Mouse (Mus musculus) heart, embryonic 13.5 days (tissue): ENCODE results near the gene Lce1e. TPM values are rescaled to one million over a fixed set of nuclear protein-coding genes. Genes with fewer than 3 reads are reported as not detected.
"Not testable (repeated sequence)": the region's sequence is repeated elsewhere in the genome, so short reads cannot be mapped to it uniquely, and the experiment has no call there.

Experiments
- ATAC-seq: fragments of 200-750 bp; cut with Nextera tagmentation; 2 replicates; pipeline ENCODE4 v1.8.0; 2017; ENCODE audit warnings: moderate TSS enrichment; ENCODE audit not compliant: insufficient number of reproducible peaks, low FRiP score, low TSS enrichment; ENCODE audit errors: extremely low read depth
- H3K27ac ChIP-seq: fragments of 300-500 bp; sonication (generic); replicated peaks from 2 replicates; pipeline ENCODE4 v1.5.1; 2015; ENCODE audit warnings: moderate library complexity, mild to moderate bottlenecking, inconsistent platforms
- H3K27me3 ChIP-seq: fragments of 300-500 bp; sonication (generic); replicated peaks from 2 replicates; pipeline ENCODE4 v1.6.1; 2015; ENCODE audit warnings: mild to moderate bottlenecking, inconsistent platforms
- H3K36me3 ChIP-seq: fragments of 300-500 bp; sonication (generic); 2 replicates; pipeline ENCODE4 v1.6.1; 2015; ENCODE audit warnings: mild to moderate bottlenecking, inconsistent platforms
- H3K4me1 ChIP-seq: fragments of 300-500 bp; sonication (generic); 2 replicates; pipeline ENCODE4 v1.6.1; 2015; ENCODE audit warnings: inconsistent platforms
- H3K4me2 ChIP-seq: fragments of 300-500 bp; sonication (generic); 2 replicates; pipeline ENCODE4 v1.6.1; 2015; ENCODE audit warnings: inconsistent platforms, mild to moderate bottlenecking, moderate library complexity
- H3K4me3 ChIP-seq: fragments of 300-500 bp; sonication (generic); 2 replicates; pipeline ENCODE4 v1.5.1; 2015; ENCODE audit warnings: moderate library complexity, mild to moderate bottlenecking, inconsistent platforms
- H3K9ac ChIP-seq: fragments of 300-500 bp; sonication (generic); 2 replicates; pipeline ENCODE4 v1.6.1; 2015; ENCODE audit warnings: inconsistent platforms, mild to moderate bottlenecking, moderate library complexity
- H3K9me3 ChIP-seq: fragments of 300-500 bp; sonication (generic); 2 replicates; pipeline ENCODE4 v1.6.1; 2016; ENCODE audit warnings: inconsistent platforms
- WGBS: fragments of 180-500 bp; shearing (Covaris S2); methylation state at CpG from one replicate; pipeline ENCODE4 v1.1.7; 2015; ENCODE audit warnings: mixed read lengths; 5-methylcytosine and 5-hydroxymethylcytosine counted together
- polyA plus RNA-seq: library from polyadenylated mRNA; unstranded; fragments of >200 nt; fragmentation: Nextera tagmentation; extraction: Ambion mirVana; gene quantifications from 2 replicates; pipeline ENCODE4 v1.2.1, GENCODE M21; 2015

The Lce1e gene
- not detected in 2 replicates for polyA plus RNA-seq

- no peak within 1 kb of the TSS for H3K27ac ChIP-seq
- H3K9me3 ChIP-seq, result no peaks in the 10 kb centered on the region
- H3K4me2 ChIP-seq, result no peak within 1 kb of the TSS
- no peak within 1 kb of the TSS for H3K4me3 ChIP-seq
- WGBS, result 76% methylated on average over 2 of the region's 2 CpGs
- H3K36me3 ChIP-seq, result no peaks in the 10 kb centered on the region
- no peaks in the 10 kb centered on the region for H3K27me3 ChIP-seq
- no peaks in the 10 kb centered on the region for H3K4me1 ChIP-seq
- H3K9ac ChIP-seq, result no peak within 1 kb of the TSS
- no peak for ATAC-seq
These were observed at the start of gene Lce1e for GRCm38 (mm10) chr3:92708974-92709373. Gene Lce1e, minus strand, starts transcription at chr3:92709074.

GRCm38 (mm10) chr3:92753197-92753596 is 44.3 kb upstream of the Lce1e start:
- Histone ChIP-seq H3K4me1 (no peaks in the 10 kb centered on the region), H3K27ac (no peak overlapping the region), H3K9me3 (no peaks in the 10 kb centered on the region), H3K9ac (no peak overlapping the region), H3K4me2 (no peak overlapping the region), H3K36me3 (no peaks in the 10 kb centered on the region), H3K4me3 (no peak overlapping the region), H3K27me3 (no peaks in the 10 kb centered on the region)
- no peak for ATAC-seq
- whole genome bisulfite sequencing, result 26% methylated on average over 3 of the region's 3 CpGs

GRCm38 (mm10) chr3:92752238-92752637 is 43.4 kb upstream of the Lce1e start, which contains the start of gene Lce1g:
Gene Lce1g, minus strand, starts transcription at chr3:92752338.
- no peak for ATAC-seq
- Histone ChIP-seq H3K27ac (no peak within 1 kb of the TSS), H3K4me1 (no peaks in the 10 kb centered on the region), H3K4me2 (no peak within 1 kb of the TSS), H3K4me3 (no peak within 1 kb of the TSS), H3K9ac (no peak within 1 kb of the TSS), H3K9me3 (no peaks in the 10 kb centered on the region), H3K36me3 (no peaks in the 10 kb centered on the region), H3K27me3 (no peaks in the 10 kb centered on the region)
- 78% methylated on average over 1 of the region's 1 CpGs for WGBS

DNA sequence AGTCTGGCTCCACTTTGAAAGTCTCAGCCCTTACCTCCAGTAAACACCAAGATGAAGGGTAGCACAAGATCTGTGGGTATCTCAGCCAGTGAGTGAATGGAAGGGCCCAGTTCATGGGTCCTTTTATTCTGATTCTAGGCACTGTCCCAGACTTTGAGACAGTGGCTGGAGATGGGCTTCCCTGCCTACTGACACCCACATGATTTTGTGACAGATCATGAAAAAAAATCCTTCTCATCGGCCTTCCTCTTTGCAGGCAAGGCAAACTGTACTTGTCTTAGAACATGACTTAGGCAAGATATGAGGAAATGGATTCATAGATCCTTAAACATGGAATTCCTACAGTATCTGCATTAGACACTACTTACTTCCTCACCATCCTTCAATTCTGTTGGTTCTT is 30.1 kb upstream of the Lce1e start, which contains the start of gene Gm38119:
Gm38119 (minus strand) TSS at position 101 of the 400 bp plus-strand sequence.
- Histone ChIP-seq H3K9me3 (no peaks in the 10 kb centered on the region), H3K4me3 (no peak within 1 kb of the TSS), H3K27me3 (no peaks in the 10 kb centered on the region), H3K36me3 (no peaks in the 10 kb centered on the region), H3K9ac (no peak within 1 kb of the TSS), H3K27ac (no peak within 1 kb of the TSS), H3K4me2 (no peak within 1 kb of the TSS), H3K4me1 (no peaks in the 10 kb centered on the region)
- ATAC-seq, result no peak
- WGBS, result 70% methylated on average over 1 of the region's 1 CpGs

DNA sequence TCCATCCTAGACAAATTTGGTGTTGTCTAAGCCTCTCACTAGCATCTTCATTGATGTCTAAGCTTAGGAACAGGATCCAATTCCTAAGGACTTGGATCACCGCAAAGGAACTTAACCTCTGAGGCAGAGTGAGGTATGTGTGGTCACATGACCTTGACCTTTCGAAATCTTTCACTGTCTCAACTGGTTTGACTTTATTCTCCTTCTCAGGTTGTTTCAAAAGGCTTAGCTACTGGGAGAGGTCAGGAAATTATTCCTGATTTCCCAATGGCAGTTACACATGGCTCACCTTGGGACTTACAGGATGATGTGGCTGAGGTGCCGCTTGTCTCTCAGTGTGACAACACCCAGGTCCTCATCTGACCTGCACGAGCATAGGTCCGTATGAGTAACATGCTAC is 13.8 kb upstream of the Lce1e start:
- Histone ChIP-seq H3K4me3 (no peak overlapping the region), H3K9ac (no peak overlapping the region), H3K27me3 (no peaks in the 10 kb centered on the region), H3K36me3 (no peaks in the 10 kb centered on the region), H3K4me1 (no peaks in the 10 kb centered on the region), H3K4me2 (no peak overlapping the region), H3K9me3 (no peaks in the 10 kb centered on the region), H3K27ac (no peak overlapping the region)
- no peak for ATAC-seq
- WGBS, result 73% methylated on average over 5 of the region's 5 CpGs

DNA sequence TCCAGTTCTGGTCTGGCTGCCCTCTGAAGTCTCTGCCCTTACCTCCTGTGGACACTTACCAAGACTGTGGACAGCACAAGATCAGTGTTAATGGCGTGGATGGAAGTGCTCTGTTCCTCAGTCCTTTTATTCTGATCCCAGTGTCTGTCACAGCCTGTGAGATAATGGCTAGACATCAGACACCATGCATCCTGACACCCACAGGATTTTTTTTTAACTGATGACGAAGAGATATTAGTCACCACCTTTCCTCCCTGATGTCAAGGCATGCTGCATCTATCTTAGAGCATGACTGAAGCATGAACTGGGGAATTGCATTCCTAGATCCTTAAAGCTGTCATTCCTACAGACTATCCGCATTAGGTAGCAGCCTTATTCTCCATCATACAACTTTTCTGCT is 11.4 kb upstream of the Lce1e start, which contains the start of gene Lce1f:
Lce1f (minus strand) TSS at position 101 of the 400 bp plus-strand sequence.
- Histone ChIP-seq H3K4me1 (no peaks in the 10 kb centered on the region), H3K27me3 (no peaks in the 10 kb centered on the region), H3K4me2 (no peak within 1 kb of the TSS), H3K27ac (no peak within 1 kb of the TSS), H3K9me3 (no peaks in the 10 kb centered on the region), H3K9ac (no peak within 1 kb of the TSS), H3K4me3 (no peak within 1 kb of the TSS), H3K36me3 (no peaks in the 10 kb centered on the region)
- no peak for ATAC-seq
- 66% methylated on average over 3 of the region's 3 CpGs for WGBS

DNA sequence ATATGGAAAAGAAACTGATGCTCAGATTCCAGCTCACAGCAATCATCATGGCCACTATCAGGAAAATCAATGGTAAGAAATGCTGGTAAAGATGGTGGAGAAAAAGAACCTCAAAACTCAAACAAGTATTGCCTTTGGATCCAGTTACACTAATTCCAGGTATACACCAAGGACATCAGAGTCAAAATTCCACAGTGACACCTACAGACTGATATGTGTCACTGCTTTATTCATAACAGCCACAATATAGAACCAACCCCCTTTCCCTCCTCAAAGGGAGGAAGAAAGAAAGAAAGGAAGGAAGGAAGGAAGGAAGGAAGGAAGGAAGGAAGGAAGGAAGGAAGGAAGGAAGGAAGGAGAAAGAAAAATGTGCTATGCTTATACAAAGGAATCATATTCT is 6.2 kb upstream of the Lce1e start:
- Histone ChIP-seq H3K9me3 (no peaks in the 10 kb centered on the region), H3K9ac (no peak overlapping the region), H3K36me3 (no peaks in the 10 kb centered on the region), H3K27me3 (no peaks in the 10 kb centered on the region), H3K4me1 (no peaks in the 10 kb centered on the region), H3K4me3 (no peak overlapping the region), H3K27ac (no peak overlapping the region), H3K4me2 (no peak overlapping the region)
- ATAC-seq, result no peak

DNA sequence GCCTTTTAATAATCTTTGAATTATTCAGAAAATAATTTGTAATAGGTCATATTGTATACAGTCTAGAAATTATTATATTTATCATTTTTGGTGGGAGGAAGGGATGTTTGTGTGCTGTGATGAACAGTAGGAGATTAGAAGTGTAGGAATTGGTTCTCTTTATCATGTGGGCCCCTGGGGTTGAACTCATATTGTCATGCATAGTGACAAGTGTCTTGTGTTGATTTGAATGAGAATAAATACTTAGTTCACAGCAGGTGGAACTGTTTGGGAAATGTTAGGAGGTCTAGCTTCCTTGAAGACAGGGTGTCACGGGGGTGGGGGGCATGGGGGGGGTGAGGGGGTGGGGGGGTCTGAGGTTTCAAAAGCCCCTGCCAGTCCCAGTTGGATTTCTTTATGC is 14.3 kb downstream of the Lce1e start:
- Histone ChIP-seq H3K4me3 (no peak overlapping the region), H3K9me3 (no peaks in the 10 kb centered on the region), H3K27me3 (no peaks in the 10 kb centered on the region), H3K9ac (no peak overlapping the region), H3K36me3 (no peaks in the 10 kb centered on the region), H3K27ac (no peak overlapping the region), H3K4me1 (no peaks in the 10 kb centered on the region), H3K4me2 (no peak overlapping the region)
- no peak for ATAC-seq
- 25% methylated on average over 1 of the region's 1 CpGs for WGBS

DNA sequence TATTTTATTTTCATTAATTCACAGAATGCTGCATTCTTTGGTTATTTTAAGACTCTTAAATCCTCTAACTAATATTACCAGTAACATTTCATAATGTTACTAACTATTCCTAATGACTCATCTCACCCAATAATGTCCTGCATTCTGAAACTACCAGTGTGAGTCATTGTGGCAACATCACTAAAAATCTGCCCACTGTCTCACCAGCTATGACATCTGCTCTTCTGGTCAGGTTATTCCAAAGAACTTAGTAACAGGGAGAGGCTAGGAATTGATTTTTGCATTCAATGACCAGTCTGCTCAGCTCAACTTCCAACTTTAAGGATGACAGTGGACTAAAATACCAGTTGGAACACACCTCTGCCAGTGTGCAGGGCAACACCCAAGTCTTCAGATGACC is 17.2 kb downstream of the Lce1e start:
- Histone ChIP-seq H3K4me3 (no peak overlapping the region), H3K9ac (no peak overlapping the region), H3K4me2 (no peak overlapping the region), H3K4me1 (no peaks in the 10 kb centered on the region), H3K27me3 (no peaks in the 10 kb centered on the region), H3K9me3 (no peaks in the 10 kb centered on the region), H3K27ac (no peak overlapping the region), H3K36me3 (no peaks in the 10 kb centered on the region)
- no peak for ATAC-seq

DNA sequence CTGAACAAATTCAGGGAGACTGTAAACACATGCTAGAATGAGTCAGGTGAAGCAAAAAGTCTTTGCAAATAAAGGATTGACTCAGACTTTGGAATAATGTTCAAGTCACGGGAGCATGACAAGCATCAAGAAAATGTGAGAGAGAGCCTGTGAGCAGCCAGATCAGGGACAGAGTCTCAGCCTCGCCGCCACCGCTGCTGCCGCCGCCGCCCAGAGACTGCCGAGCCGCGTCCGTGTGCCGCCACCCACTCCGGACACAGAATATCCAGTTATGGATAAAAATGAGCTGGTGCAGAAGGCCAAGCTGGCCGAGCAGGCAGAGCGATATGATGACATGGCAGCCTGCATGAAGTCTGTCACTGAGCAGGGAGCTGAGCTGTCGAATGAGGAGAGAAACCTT is 19.7 kb downstream of the Lce1e start:
- H3K9me3 ChIP-seq, ATAC-seq, H3K27me3 ChIP-seq, H3K27ac ChIP-seq, H3K4me1 ChIP-seq, H3K9ac ChIP-seq, H3K36me3 ChIP-seq, H3K4me3 ChIP-seq: not testable (repeated sequence)
- H3K4me2 ChIP-seq, result peak overlapping the region; percentile 31
- 57% methylated on average over 16 of the region's 16 CpGs for WGBS

DNA sequence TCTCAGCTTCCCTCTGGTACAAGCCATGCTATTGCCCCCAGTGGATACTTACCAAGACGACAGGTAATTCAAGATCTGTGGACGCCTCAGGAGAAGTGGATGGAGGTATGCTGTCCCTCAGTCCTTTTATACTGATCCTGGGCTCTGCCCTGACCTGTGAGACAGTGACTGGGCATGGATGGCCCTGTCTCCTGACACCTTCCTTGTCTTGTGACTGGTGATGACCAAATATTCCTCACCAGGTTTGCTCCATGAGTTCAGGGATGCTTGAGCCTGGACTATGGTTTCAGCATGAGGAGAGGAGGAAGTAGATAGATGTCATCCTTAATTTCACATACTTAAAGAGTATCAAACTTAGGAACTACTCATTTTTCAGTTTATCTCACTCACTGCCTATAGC is 21.8 kb downstream of the Lce1e start, which contains the start of gene Lce1d:
Lce1d (minus strand) TSS at position 101 of the 400 bp plus-strand sequence.
- Histone ChIP-seq H3K4me3 (no peak within 1 kb of the TSS), H3K27ac (no peak within 1 kb of the TSS), H3K4me2 (no peak within 1 kb of the TSS), H3K9me3 (no peaks in the 10 kb centered on the region), H3K36me3 (no peaks in the 10 kb centered on the region), H3K4me1 (no peaks in the 10 kb centered on the region), H3K27me3 (no peaks in the 10 kb centered on the region), H3K9ac (no peak within 1 kb of the TSS)
- WGBS, result 52% methylated on average over 2 of the region's 2 CpGs
- ATAC-seq, result no peak

- Histone ChIP-seq H3K9me3 (no peaks in the 10 kb centered on the region), H3K4me2 (no peak within 1 kb of the TSS), H3K4me1 (no peaks in the 10 kb centered on the region), H3K27me3 (no peaks in the 10 kb centered on the region), H3K9ac (no peak within 1 kb of the TSS), H3K27ac (no peak within 1 kb of the TSS), H3K4me3 (no peak within 1 kb of the TSS), H3K36me3 (no peaks in the 10 kb centered on the region)
- 86% methylated on average over 4 of the region's 4 CpGs for WGBS
- no peak for ATAC-seq
These were observed 29.9 kb downstream of the Lce1e start, which contains the start of gene Lce1c for GRCm38 (mm10) chr3:92678947-92679346. Gene Lce1c, plus strand, starts transcription at chr3:92679247.
